Mouse (Mus musculus) cerebellum, adult 2 months (tissue): ENCODE measurements at regions not wholly inside any gene's neighbourhood (a gene's known extent, or its start where the extent isn't known, plus 50 kb on each side); places are given as distances from the start of the nearest gene placed in this dataset.
"Not testable (repeated sequence)": the region's sequence is repeated elsewhere in the genome, so short reads cannot be mapped to it uniquely, and the experiment has no call there.

ENCODE experiments used
- DNase-seq, 2 experiments: peaks; one replicate each; pipeline ENCODE4 v3.0.0; 2021
- H3K27ac ChIP-seq: fragments of 200-500 bp; 2 replicates; pipeline ENCODE4 v1.5.1; 2012; ENCODE audit warnings: low read length, control low read depth, inconsistent platforms; ENCODE audit not compliant: insufficient read depth
- H3K27me3 ChIP-seq: fragments of 200-500 bp; 2 replicates; pipeline ENCODE4 v1.6.1; 2012; ENCODE audit warnings: inconsistent platforms, mild to moderate bottlenecking, low read length, moderate library complexity; ENCODE audit not compliant: control insufficient read depth, insufficient read depth
- H3K4me1 ChIP-seq: fragments of 200-500 bp; 2 replicates; pipeline ENCODE4 v1.6.1; 2011; ENCODE audit warnings: low read length; ENCODE audit not compliant: control insufficient read depth, insufficient read depth
- H3K4me3 ChIP-seq: fragments of 200-500 bp; replicated peaks from 2 replicates; pipeline ENCODE3; 2011; ENCODE audit warnings: mild to moderate bottlenecking, low read depth, low read length, control low read depth; ENCODE audit not compliant: insufficient read depth
- CTCF ChIP-seq: fragments of 200-500 bp; IDR thresholded peaks from 2 replicates; pipeline ENCODE4 v1.5.1; 2011; ENCODE audit warnings: low read depth, mild to moderate bottlenecking, control low read depth, low read length, moderate library complexity, borderline replicate concordance; ENCODE audit not compliant: insufficient read depth
- POLR2A ChIP-seq: fragments of 200-500 bp; IDR thresholded peaks from 2 replicates; pipeline ENCODE4 v1.6.1; 2011; ENCODE audit warnings: low read length, control low read depth, borderline replicate concordance; ENCODE audit not compliant: insufficient read depth
- WGBS: fragments of 180-500 bp; shearing (Covaris S2); methylation state at CpG from one replicate; pipeline ENCODE4 v1.1.7; 2018; 5-methylcytosine and 5-hydroxymethylcytosine counted together

DNA sequence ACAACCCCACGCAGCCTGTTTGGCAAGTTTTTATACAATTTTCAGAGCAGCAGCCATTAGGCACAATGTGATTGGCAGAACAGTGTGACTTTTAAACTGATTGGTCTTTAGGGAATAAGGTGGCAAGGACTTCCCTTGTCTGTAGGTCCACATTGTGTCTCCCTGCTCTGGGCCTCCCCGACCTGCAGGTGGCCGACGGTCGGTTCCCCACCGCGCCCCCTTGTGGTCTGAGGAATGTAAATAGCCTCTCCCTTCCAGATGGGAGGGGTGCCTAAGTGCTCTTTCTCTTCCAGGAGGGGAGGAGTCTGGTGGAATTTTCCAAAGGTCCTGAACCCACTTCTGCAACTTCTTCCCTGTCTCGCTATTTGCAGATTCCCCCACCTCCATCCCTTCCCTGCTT lies 52.5 kb upstream of the Prr5 start:
- WGBS: 17% methylated on average over 8 of the region's 8 CpGs
- not testable (repeated sequence) for H3K4me3 ChIP-seq, H3K27me3 ChIP-seq, H3K27ac ChIP-seq, H3K4me1 ChIP-seq
- peak; percentile 44 to 45 for DNase-seq
- peak; percentile 57; the same call in 1 of the 2 replicates for TF ChIP-seq CTCF

GRCm38 (mm10) chr15:84613536-84614527 lies 55.6 kb upstream of the Prr5 start:
- no peak overlapping the region for H3K27ac ChIP-seq
- no peak overlapping the region for H3K4me3 ChIP-seq
- no peaks in the 10 kb centered on the region for H3K27me3 ChIP-seq
- 33% methylated on average over 17 of the region's 17 CpGs for WGBS
- DNase-seq: peak; percentile 82 to 93
- H3K4me1 ChIP-seq: no peaks in the 10 kb centered on the region
- TF ChIP-seq POLR2A (no peak), CTCF (peak; percentile 99)

DNA sequence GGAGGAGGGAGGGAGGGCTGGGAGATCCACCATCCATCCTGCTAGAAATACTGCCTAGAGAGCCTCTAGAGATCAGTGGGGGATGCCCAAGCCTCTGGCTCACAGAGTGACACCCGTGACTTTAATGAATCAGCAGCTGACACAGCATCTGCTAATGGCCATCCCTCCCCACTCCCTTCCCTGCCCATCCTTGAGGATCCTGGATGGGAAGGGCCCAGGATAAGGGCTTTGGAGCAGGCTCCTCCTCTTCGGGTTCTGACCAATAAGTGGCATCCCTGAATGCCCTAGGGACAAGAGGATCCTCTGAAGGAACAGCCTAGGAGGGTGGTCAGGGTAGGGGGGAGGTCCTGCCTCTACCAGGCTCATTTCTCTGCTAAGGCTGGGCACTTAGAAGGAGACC lies 55.3 kb upstream of the Rtl6 start:
- whole genome bisulfite sequencing: 55% methylated on average over 2 of the region's 2 CpGs
- no peak overlapping the region for H3K27ac ChIP-seq
- DNase-seq: no peak
- H3K27me3 ChIP-seq: no peaks in the 10 kb centered on the region
- no peaks in the 10 kb centered on the region for H3K4me1 ChIP-seq
- H3K4me3 ChIP-seq: no peak overlapping the region
- no peak for TF ChIP-seq CTCF
- no peak for TF ChIP-seq POLR2A

GRCm38 (mm10) chr15:84609825-84610442 lies 52.3 kb upstream of the Rtl6 start:
- Histone ChIP-seq H3K27me3 (no peaks in the 10 kb centered on the region), H3K4me1 (no peaks in the 10 kb centered on the region), H3K27ac (no peak overlapping the region), H3K4me3 (no peak overlapping the region)
- DNase-seq: no peak
- TF ChIP-seq POLR2A (no peak), CTCF (no peak)
- 54% methylated on average over 15 of the region's 15 CpGs for WGBS

DNA sequence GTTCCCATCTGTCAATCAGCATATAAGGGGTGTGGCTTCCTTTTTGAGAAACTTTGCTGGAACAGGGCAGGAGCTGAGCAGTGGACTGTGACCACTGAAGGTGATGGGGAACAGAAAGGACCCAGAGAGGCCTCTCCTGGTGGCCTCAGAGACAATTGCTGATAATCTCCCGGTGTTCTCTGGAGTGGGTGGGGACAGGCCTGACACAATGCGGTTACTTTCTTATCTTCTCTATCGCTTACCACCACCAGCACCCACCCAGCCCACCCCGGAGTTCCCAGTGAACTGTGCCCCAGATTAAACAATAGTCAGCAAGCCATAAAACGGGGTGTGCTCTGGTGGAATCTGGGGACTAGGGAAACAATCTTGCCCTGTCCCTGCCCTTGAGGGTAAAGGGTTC lies 51.4 kb upstream of the Rtl6 start:
- Histone ChIP-seq H3K4me3 (no peak overlapping the region), H3K27me3 (no peaks in the 10 kb centered on the region), H3K4me1 (no peaks in the 10 kb centered on the region), H3K27ac (no peak overlapping the region)
- no peak for DNase-seq
- 88% methylated on average over 5 of the region's 5 CpGs for WGBS
- TF ChIP-seq CTCF: no peak
- no peak for TF ChIP-seq POLR2A
